Mouse (Mus musculus) megakaryocyte progenitor cell, adult 5-6 weeks (primary cell): ENCODE data around the gene Relb. TPM values are rescaled to one million over a fixed set of nuclear protein-coding genes. Genes with fewer than 3 reads are reported as not detected.
"Not testable (repeated sequence)": the region's sequence is repeated elsewhere in the genome, so short reads cannot be mapped to it uniquely, and the experiment has no call there.

ENCODE experiments used
- ATAC-seq: replicated peaks from 2 replicates; pipeline ENCODE4 v1.8.0; 2016; ENCODE audit warnings: mild to moderate bottlenecking, moderate TSS enrichment, inconsistent platforms; ENCODE audit not compliant: poor library complexity
- total RNA-seq, 2 experiments: library from RNA; stranded (forward) in 1 of 2; stranded (reverse) in 1 of 2; fragments of 157-497, 149-512 nt in 1 of 2; fragments of 200-1000 nt in 1 of 2; gene quantifications; 2 replicates each; pipeline versions ENCODE4 v1.2.3 to v1.2.4; 2015 to 2017

The Relb gene
- total RNA-seq, 2 experiments from 2014 or later = 2.5 TPM; not detected in 1

DNA sequence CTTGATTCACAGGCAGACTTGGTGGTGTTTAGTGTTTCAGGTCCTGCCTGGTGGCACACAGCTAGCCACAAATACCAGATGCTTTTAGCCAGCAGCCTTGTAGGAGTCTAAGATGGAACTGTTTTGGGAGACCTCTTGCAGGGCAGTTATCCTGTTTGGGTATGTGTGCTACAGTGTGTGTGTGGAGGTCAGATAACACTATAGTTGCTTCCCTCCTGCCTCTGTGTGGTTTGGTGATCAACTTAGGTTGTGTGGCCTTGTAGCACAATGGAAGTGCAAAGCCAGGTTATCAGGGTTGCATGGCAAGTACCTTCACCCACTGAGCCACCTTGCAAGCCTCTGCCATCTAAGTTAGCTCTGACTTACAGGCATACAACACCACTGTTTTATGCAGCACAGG is 3.5 kb upstream of the Relb start:
- ATAC-seq = peak; percentile 38

DNA sequence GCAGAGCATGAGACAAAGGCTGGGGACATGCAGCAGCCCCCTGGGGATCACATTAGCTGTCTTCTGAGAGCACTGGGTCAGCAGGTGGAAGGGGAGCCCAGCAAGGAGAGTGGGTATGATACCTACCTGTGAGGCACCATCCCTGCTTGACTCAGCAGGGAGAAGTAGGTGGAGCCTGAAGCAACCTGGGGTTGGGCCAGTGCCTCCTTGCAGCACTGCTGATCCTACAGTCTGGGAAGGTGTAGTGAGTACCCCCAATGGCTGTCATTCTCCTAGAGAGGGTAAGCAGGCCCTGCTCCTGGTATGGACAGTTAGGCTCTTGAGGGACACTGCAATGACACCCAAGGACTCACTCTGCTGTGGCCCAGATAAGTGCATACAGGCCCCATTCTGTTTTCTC is 3.0 kb upstream of the Relb start:
- ATAC-seq = no peak

DNA sequence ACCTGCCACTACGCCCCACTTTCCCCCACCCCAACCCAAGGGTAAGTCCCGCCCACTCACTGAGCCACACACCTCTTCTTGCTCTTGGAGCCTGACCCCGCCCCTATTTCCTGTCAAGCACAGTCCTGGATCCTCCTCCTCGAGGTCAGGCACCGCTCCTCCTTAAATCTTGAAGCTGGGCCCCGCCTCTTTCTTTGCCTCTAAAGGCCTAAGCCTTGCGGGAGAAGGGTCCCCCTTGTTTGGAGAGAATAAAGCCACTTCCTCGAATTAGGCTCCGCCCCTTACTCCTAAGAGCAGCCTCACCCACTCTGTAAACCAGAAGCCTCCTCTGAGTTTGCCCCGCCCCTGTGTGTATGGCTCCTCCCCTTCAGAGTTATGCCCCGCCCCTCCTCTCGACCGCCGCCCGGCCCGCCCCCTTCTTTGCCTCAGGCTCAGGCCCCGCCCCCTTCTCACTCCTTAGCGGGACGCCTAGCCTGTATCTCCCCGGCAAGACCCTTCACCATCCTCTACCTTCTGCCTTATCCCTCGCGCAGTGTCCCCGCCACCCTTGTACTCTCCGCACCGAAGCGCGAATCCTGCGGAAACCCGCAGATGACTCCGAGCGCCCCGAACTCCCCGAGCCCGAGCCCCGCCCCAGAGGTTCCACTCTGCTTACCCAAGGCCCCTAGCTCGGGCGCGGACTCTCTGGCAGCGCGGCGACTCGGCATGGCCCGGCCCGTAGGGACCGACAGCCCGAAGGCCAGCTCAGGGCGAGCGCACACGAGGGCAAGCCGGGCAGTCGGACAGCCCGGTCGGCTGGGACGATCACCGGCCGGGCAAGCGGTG is 490 bp downstream of the Relb start:
- peak; percentile 76 for ATAC-seq

DNA sequence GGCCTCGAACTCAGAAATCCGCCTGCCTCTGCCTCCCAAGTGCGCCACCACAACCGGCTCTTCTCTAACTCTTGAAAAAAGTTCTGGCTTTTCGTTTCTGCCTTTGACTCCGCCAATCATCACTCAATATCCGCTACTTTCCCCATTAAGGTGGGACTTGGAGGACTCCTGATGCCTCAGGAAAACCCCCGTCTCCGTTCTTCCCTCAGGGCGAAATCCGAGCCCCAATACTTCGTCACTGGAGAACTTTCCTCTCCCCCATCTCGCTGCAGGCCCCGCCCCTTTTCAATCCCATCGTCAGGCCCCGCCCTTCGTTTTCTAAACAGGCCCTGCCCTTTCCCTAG is 1.1 kb downstream of the Relb start:
- ATAC-seq = no peak

DNA sequence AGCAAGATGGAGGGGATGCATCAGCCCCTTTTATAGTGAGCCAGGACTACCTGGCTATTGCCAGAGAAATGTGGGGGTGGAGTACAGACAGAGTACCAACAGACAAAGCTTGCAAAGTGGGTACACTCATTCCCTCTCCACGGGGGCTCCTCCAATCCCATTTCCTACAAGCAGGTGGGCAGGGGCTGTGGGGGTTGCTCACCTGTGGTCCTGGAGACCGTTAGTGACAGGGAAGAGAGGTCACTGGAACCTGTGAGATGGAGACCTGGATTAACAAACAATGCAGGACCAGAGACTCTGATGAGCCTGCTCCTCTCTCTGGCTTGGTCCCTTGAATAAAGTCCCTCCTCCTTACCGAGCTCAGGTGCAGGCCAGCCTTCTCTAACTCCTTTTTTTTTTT is 1.5 kb downstream of the Relb start:
- no peak for ATAC-seq

DNA sequence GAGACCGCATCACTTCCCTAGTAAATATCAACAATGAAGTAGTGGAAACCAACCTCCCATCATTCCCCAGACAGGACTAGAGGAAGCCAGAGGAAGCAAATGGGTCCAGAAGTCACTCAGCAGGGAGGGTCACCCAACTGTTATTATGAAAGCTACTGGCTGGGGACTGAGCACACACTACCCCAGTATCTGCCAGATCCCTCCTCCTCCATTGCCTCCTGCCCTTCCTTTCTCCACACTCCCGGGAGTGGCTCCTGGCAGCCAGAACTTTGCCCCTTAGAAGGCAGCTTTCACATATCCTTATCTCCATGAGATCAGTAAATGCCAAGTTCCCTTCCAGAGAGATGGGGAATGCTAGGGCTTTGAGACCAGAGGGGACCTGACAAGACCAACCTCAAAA is 5.8 kb downstream of the Relb start:
- ATAC-seq = no peak

DNA sequence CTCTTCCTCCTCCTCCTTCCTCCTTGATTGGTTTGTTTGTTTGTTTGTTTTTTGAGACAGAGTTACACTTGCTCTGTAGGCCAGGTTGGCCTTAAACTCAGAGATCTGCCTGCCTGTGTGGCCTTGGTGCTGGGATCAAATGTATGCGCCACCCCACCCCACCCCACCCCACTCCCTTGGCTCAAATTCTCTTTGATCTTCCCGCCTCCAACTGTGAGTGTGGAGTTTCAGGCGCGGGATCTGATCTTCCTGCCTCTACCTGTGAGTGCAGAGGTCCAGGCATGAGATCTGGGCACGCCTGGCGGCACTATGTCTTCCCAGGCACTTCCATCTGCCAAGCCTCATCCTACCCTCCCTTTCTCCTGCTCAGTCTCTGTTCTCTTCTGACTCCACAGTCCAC is 7.0 kb downstream of the Relb start:
- no peak for ATAC-seq

DNA sequence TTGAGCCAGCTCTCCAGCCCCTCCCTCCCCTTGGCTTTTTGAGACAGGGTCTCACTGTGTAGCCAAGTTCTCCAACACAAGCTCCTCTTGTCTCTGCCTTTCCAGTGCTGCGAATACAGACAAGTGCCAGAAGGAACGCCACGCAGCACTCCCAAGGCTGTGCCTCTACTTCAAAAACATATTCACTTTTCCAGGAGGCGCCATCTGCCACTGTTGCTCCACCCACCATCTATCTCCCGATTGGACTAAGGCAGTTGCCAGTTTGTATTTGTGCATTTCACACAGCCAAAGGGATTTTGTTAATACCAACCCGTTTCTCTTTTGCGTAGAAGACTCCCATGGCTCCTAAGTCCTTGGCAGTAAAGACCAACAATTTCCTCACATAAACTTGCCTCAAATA is 8.4 kb downstream of the Relb start:
- no peak for ATAC-seq

DNA sequence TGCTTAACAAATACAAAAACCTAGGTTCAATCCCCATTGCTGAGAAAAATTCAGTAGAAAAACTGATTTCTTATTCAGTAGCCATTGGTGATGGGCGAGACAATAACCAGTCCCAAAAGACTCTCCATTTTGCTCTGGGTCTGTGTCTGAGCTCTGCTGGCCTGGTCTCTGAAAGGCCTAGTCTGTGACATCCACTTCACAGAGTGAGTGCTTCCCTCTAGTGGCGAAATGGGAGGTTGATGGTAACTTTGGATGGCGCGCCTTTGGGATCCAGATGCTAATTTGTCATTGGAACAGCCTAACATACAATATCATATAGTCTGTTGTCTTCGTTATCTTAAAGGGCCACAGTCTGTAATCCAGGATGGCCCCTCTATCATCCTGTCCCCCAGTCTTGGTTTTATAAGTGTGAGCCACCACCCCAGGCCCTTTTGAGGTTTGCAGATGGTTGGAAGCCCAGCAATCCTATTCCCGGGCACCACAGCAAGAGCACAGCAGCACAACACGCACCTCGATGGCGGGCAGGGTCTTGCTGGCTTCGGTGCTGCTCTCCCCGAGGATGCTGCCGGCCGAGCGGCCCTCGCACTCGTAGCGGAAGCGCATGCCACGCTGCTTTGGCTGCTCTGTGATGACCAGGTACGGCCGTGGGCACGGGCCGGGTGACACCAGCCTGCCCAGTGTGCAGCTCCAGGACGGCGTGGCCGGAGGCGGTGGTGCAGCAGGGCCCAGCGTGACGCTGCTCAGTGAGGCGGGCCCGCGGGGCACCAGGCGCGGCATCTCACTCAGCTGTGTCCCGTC is 10.0 kb downstream of the Relb start:
- peak; percentile 99 for ATAC-seq

DNA sequence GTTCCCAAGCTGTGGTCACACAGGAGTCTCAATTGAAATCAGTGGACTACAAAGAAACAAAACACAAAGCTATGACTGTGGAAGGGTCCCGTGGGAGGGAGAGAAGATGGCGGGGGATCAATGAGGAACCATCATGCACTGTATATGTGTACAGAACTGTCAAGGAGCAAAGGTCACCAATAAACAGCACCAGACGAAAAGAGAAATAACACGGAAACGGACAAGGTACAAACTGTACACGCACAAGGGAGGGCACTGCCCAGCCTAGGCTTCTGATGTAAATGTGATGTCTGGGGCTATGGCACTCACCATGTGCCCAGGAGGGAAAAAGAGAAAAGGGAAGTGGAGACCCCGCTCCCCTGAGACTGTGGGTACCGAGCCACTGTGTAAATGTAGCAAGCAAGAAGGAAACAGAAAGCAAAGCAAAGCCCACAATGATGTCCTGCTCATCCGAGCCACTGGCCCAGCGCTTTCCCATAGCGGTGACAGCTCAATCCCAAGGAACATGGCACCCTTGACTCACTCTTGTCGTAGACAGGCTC is 14.1 kb downstream of the Relb start:
- peak; percentile 28; the same call in 1 of the 2 replicates for ATAC-seq

DNA sequence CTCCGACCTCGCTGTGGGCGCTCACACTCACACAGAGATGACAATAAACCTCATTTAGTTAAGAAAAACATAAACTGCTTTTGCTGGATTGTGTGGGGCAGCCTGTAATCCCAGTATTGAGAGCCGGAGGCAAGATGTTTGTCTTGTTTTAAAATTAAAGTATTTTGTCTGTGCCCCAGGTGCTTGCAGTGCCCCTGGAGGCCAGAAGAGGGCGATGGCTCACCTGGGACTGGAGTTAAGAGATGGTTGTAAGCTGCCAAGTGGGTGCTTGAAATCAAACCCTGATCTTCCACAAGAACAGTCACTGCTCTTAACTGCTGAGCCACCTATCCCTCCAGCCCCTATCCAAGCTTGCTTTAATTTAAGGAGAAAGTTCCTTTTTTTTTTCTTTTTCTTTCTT is 18.3 kb downstream of the Relb start:
- ATAC-seq = no peak

DNA sequence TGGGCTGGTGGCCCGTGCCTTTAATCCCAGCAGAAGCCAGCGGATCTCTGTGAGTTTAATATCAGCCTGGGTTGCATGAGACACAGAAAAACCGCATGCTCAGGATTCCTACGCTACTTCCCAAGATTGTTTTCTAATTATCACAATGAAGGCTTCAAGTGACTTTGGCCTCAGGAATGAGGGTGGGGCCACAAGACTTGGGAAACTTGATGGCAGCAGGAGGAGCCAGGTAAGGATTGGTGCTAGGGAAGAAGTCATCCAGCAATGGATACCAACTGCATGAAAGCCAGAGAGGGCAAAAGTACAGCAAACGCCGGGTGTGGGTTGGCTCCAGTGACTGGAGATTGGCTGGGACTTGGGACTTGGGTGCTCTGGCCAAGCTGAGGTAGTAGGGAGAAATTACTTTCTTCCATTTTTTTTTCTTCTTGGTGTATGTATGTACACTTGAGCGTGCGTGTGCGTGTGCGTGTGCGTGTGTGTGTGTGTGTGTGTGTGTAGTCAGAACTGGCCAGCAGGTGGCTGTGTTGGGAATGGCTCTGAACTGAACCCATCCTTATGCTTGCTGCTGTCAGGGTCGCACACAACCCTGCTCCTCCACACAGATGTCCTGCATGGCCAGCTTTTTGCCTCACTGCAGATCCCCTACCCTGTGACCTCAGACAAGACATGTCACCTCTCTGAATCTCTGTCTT is 19.5 kb downstream of the Relb start:
- ATAC-seq = no peak

DNA sequence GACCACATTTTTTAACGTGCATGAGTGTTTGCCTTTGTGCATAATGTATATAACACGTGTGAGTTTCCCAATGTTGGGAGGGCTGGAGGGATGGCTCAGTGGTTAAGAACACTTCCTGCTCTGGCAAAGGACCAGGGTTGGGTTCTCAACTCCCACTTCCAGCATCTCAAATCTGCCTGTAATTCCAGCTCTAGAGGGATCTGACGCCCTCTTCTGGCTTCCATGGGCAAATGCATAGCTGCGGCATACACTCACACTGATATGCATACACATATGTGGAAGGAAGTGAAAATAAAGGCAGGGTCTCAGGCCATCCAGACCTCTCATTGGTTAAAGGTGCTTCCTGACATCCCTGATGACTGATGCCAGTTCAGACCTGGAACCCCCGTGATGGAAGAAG is 21.9 kb downstream of the Relb start:
- no peak for ATAC-seq

DNA sequence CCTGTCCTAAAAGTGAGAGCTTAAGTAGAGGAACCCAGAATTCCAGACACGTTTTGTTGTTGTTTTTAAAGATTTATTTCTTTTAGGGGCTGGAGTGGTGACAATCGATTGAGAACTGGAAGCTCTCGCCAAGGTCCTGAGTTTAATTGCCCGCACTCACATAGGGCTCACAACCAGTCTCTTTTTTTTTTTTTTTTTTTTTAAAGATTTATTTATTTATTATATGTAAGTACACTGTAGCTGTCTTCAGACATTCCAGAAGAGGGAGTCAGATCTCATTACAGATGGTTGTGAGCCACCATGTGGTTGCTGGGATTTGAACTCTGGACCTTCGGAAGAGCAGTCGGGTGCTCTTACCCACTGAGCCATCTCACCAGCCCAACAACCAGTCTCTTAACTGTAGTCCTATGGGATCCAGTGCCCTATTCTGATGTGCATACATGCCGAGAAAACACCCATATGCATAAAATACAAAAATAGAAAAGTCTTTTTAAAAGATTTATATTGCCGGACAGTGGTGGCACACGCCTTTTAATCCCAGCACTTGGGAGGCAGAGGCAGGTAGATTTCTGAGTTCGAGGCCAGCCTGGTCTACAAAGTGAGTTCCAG is 24.5 kb downstream of the Relb start:
- ATAC-seq = not testable (repeated sequence)

DNA sequence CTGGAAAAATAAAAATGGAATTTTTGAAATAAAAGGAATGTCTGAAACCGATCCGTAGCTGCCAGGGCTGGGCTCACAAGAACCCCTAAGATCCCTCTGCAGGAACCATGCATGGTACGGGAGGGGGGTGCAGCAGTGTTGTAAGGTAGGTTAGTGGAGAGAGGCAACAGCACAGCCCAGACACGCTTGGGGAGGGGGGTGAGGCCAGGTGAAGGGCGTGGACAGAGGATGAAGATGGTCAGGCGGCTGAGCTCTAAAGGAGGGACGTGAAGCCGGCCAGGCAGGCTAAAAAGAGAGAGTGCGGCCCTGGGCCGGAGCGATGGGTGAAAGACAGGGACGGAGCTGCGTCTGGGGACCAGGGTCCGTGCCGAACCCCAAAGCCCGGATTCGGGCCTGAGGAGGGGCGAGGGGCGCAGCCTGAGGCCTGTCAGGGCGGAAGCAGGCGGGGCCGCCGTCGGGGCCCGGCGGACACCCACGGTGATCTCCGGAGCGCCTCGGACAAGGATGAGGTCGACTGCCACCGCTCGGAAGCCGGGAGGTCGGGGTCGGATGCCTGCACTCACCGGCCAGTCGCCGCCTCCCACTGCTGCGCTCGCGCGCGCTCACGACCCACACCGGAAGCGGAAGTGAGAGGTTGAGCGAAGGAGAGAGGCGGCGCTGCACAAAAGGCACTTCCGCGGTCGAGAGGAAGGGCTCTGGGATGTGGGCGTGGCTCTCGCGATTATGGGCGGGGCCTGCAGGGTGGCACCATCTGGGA is 25.2 kb downstream of the Relb start, which contains the start of gene Clasrp:
Gene Clasrp, minus strand, starts transcription at position 638 of the 757 bp plus-strand sequence.
- ATAC-seq = peak; percentile 99

DNA sequence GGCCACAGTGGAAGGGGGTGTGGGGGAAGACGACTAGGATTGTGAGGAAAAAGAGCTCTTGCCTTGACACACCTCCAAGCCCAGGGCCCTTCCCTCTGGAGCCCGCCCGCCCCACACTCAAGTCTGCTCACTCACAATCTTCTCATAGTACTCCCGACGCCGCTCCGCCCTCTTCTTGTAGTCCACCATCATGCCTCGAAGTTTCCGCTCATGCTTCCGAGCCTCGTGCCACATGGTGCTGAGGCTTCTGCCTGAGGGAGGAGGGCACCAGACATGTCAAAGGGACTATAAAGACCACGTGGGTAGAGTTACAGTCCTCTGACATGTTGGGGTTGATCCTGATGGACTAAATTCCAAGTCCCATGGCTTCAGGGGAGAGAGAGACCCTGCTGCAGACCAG is 26.2 kb downstream of the Relb start:
- no peak for ATAC-seq

DNA sequence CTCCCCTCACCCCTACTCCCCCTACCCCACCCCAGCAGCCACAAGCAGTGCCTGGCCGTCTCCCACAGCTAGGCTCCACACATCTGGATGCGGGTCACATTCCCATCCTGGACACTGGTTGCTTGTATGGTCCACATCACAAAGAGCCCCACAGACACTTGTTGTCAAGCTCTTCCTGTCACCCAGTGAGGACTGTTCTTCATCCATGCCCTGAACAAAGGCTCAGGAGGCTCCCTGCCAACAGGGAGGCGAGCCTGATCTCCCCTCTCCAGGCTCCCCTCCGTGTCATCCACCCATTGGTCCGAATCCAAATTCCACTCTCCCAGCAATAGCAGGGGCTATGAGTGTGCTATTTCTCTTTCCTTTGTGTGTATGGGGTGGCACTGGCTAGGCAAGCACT is 28.7 kb downstream of the Relb start:
- no peak for ATAC-seq

DNA sequence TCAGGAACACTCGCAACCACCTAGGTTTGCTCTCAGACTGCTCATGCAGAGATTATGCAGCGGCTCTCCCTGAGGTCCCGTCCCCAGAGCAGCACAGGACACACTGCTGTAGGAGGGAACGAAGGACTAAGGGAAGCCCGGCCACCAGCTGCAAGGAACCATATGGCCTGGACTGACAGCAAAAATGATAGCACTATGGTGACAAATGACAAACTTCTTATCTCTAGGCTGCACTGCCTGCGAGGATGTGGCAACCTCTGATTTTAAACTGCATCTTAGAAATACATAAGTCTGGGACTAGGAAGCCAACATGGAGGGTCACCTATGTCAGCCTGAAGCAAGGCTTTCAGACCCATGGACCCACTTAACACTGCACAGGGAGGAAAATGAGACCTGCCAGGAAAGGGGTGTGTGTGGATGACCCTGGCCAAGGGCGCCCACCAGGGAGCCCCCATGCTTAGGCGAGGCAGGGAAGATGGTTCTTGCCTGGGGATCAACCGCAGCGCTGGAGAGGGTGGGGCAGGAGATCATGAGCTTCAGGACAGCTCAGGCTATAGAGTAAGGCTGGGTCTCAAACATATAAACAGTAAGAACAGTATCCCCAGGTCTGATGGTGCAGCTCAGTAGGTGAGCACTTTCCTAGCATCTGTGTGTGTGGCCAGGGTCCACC is 36.0 kb downstream of the Relb start:
- ATAC-seq = peak; percentile 69

DNA sequence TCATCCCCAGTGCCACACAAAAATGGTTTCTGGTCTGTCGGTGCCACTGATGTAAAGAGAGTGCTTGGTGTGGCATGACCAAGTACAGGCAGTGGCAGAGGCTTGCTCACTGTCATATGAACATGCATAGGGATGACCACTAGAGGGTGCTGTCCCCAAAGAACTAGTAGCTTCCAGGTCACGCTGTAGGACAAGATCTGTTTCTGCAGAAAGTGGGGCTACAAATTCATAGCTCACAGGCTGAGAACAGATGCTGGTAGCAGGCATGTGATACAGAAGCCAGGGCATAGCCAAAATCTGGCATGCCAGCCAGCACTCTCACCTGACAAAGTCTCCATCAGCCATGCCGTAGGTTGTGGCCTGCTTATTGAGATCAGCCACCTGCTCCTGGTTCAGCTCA is 39.3 kb downstream of the Relb start:
- ATAC-seq = peak; percentile 82

DNA sequence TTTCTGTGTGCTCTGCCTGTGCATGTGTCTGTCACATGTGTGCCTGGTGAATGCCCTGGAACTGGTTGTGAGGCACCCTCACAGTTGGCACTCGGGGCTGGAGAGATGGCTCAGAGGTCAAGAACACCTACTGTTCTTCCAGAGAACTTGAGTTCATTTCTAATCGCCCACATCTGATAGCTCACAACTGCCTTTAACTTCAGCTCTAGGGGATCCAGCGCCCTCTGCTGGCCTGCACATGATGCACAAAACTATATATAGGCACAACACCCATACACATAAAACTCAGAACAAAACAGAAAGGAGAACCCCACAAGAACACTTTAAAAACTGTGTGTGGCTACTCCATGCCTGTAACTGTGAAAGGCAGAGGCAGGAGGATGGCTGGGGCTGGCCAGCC is 40.0 kb downstream of the Relb start:
- ATAC-seq = peak; percentile 62
